Mouse (Mus musculus) embryonic stem cell, embryonic (primary cell): Measurements from ENCODE around the gene Ppp4r3a.

Experiments
- CTCF ChIA-PET, 4 experiments: fragments of 300-600 bp in 2 of 4; fragments of 350-600 bp in 2 of 4; sonication (Branson Sonifier 250); formaldehyde crosslinking; loops; one replicate each; lab custom pipeline; 2022; ENCODE audit warnings: inconsistent platforms in 2 of 4; lab: Charles Lee
- POLR2A ChIA-PET, 4 experiments: fragments of 300-600 bp in 2 of 4; fragments of 350-600 bp in 2 of 4; sonication (Branson Sonifier 250); formaldehyde crosslinking; loops; one replicate each; lab custom pipeline; 2022; ENCODE audit warnings: antibody characterized with exemption in 4 of 4, inconsistent platforms in 1 of 4; lab: Charles Lee

Ppp4r3a gene

DNA sequence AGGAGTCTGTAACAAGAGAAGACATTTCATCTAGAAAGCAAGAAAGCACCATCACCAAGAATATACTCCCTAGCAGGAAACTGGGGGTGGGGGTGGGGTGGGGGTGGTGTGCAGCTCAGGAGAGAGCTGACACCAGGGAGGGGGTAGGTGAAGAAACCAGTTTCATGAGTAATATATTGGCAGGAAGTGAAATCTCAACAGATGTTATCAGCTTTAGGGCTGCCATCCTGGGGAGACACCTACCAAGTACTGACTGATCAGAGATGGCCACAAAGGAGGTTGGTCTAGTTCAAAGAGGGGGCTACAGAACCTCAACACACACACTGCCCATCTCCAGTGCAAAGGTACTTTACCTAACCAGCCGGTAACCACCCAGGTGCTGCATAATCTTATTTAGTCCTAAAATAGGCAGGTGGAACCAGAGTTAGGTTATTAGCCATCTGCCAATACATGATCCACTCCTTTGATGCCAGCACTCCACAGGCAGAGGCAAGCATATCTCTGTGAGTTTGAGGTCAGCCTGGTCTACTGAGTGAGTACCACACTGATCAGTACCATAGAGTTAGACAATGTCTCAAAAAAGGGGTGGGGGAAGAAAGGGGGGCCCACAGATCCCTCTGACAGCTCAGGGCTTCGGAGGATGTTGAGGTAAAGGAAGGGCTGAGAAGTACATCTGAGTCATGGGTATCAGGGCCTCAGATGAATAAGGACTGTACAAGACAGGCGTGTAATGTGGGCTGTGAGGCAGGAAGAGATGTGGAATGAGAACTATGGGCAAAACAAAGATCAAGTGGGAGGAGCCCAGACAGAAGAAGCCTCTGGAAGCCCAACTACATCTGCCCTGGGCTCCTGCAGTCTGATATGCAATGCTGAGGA, 89.1 kb downstream of the Ppp4r3a start:
- POLR2A ChIA-PET: interaction anchor here in 3 of 4 experiments (0.9 to 16.1 kb wide), 13 partner anchors 7 to 108 kb away, joined by 3 to 200 read pairs (median 6); partner anchors contain the start of gene Ccdc88c (in 1 of the 3)
- CTCF ChIA-PET: interaction anchor here in 1 of 4 experiments (1.4 kb wide), 1 partner anchor 36 kb away, joined by 4 read pairs; no protein-coding TSS in a partner anchor

DNA sequence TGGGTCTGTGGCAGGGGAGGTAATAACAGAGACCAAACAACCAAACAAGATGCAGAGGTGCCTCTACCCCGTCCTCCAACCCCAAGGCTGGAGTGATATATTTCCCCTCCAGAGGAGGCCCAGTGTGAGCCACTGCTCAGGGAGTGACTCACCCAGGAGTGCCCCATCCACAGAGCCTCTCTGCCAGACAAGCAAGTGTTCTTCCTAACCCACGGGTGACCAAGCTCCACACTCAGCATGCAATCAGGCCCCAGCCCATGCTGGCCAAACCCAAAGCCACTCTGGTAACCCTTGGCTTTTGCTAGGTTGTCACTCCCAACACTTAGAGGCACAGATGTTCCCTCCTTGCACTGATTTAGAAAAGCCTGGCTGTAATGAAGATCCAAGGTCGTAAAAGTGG, 90.4 kb downstream of the Ppp4r3a start:
- POLR2A ChIA-PET: interaction anchor here (0.6 to 2.1 kb wide), 8 partner anchors 10 to 1541 kb away, joined by 3 to 5 read pairs (median 4); partner anchors contain the start of gene Ppp4r3a (in 1 of the 4)
- CTCF ChIA-PET: interaction anchor here in 1 of 4 experiments (0.7 kb wide), 1 partner anchor 25 kb away, joined by 7 read pairs; no protein-coding TSS in a partner anchor

DNA sequence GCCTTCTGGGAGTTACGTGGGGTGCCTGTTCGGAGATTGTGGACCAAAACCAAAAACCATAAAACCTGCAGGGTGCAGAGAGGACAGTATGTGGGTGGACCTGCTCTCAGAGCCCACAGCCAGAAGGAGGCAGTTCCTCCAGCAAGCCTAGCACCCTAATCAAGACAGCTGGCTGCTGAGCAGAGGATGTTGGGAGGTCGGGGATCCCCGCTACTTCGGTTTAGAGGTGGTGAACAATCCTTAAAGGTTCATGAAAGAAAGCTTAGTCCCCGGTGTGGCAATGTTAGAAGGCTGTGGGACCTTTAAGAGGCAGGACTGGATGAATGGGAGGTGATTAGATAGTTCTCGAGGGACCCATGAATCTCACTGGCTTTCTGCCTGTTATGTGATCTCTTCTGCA, 91.0 kb downstream of the Ppp4r3a start:
- POLR2A ChIA-PET: interaction anchor here (0.6 to 4.3 kb wide), 15 partner anchors 10 to 235 kb away, joined by 3 to 16 read pairs (median 4); partner anchors contain the start of gene Ppp4r3a (in 1 of the 4)
- CTCF ChIA-PET: interaction anchor here in 1 of 4 experiments (1.3 to 1.9 kb wide), 2 partner anchors 35 to 40 kb away, joined by 4 to 9 read pairs; no protein-coding TSS in a partner anchor

DNA sequence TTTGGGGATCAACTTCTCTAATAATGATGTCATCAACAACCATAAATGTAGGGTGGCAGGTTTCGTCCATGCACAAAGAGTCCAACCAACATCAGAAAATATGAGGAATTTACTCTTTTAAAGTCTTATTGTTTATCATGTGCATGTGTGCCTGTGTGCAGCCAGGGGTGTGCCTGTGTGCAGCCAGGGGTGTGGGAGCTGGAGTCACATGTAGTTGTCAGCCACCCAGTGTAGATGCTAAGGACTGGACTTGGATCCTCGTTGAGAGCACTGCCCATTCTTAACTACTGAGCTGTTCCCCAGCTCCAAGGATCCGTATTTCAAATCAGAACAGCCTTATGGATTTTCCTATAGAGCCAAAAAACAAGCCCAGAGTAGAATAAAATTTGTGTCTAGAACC, 92.4 kb downstream of the Ppp4r3a start:
- POLR2A ChIA-PET: interaction anchor here in 3 of 4 experiments (0.8 to 4.3 kb wide), 17 partner anchors 9 to 93 kb away, joined by 3 to 16 read pairs (median 5); partner anchors contain the start of genes Ccdc88c (in 1 of the 3) and Ppp4r3a (in 1 of the 3)

DNA sequence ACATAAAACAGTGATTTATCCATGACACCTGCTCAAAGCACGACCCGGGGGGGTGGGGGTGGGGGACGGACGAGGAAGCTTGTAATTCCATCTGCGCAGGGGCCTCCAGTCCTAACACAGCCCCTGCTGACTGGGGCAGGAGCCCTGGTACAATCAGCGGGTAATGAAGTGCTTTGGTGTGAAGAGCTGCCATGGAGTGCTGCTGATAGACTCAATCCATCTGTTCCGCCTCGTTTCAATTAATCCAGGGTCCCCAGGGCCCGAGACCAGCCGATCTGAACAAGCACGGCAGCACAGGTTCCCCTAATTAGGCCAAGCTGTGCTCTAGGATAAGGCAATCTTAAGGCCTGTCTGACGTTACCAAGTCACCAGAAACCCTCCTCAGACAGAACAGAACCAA, 93.2 kb downstream of the Ppp4r3a start:
- POLR2A ChIA-PET: interaction anchor here in 2 of 4 experiments (0.6 to 4.3 kb wide), 11 partner anchors 8 to 900 kb away, joined by 3 to 16 read pairs (median 5); partner anchors contain the start of gene Ccdc88c (in 1 of the 2)
- CTCF ChIA-PET: interaction anchor here in 2 of 4 experiments (1.0 to 1.5 kb wide), 2 partner anchors 32 to 141 kb away, joined by 3 to 4 read pairs; no protein-coding TSS in a partner anchor

More for the DNA sequence above, 92.4 kb downstream of the Ppp4r3a start:
- CTCF ChIA-PET: interaction anchor here in 3 of 4 experiments (0.5 to 1.9 kb wide), 4 partner anchors 33 to 1498 kb away, joined by 3 to 9 read pairs (median 4); no protein-coding TSS in a partner anchor

DNA sequence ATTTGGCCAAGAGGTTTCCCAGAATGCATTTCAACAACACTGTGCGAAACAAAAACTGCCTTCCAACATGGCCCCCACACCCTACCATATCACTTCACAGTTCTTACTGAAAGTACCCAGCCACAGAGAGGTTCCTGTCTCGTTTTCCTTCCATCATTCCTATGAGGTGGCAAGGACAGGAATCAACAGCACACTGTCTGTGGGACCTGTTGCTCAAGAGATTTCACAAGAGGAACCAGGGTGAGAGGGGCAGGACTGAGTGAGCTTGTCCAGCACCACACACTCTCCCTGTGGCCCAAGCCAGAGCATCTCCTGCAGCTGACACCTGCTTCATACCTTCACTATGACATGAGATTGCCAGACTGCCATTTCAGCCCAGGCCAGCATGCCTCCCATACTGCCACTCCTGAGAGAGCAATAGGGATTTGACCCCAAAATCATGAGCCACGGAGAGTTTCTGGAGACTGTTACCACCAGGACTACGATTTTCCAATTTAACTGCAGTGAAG, 93.7 kb downstream of the Ppp4r3a start:
- ChIA-PET CTCF (interaction anchor here in 1 of 4 experiments (1.2 to 1.5 kb wide), 2 partner anchors 32 to 39 kb away, joined by 3 to 4 read pairs; partner anchors contain the start of gene Ccdc88c), POLR2A (interaction anchor here in 2 of 4 experiments (0.6 to 4.3 kb wide), 10 partner anchors 9 to 899 kb away, joined by 3 to 16 read pairs (median 4); partner anchors contain the start of gene Ccdc88c (in 1 of the 2))
